Mouse (Mus musculus): ENCODE measurements around the gene Plch2. TPM values are rescaled to one million over a fixed set of nuclear protein-coding genes. Genes with fewer than 3 reads are reported as not detected.
A peak's percentile ranks its signal among the peaks of the same experiment; 100 is the strongest.

Gene Plch2
- polyA plus RNA-seq, 1 experiment from 2014 or later: 1.8 TPM

- no peaks in the 10 kb centered on the region for H3K36me3 ChIP-seq
- no peaks in the 10 kb centered on the region for H3K9me3 ChIP-seq (replicated peaks)
- no peak for DNase-seq (ENCODE audit: low spot score)
- peaks cover 10% of the 10 kb centered on the region; the same call in 1 of the 2 replicates for H3K27me3 ChIP-seq (ENCODE audit: low read depth, poor library complexity, severe bottlenecking)
- 52% methylated on average over 8 of the region's 8 CpGs for WGBS
- H3K4me1 ChIP-seq: peaks cover 30% of the 10 kb centered on the region
- H3K27ac ChIP-seq: 0 out of 2 replicates have a peak overlapping the region, but pooled peaks have one; percentile 3
- H3K4me3 ChIP-seq: no peak overlapping the region
Observed at GRCm38 (mm10) chr4:154996572-154997154, 59.9 kb downstream of the Plch2 start.

DNA sequence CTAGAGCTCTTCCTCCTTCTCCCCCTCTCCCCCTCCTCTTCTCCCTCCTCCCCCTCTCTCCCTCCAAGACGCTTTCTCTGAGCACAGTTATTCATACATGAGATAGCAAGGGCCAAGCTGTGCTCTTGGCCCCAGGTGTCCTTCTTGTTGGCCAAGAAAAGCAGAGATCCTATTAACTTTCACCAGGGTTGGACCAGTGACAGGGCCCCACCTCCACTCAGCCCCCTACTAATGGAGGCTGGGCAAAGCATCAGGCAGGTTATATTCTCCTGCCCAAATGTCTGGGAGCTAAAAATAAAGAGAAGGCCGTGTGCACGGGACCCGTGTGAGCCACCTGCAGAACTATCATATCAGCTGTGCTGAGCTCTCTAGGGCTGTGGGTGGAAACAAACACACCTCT lies 61.7 kb downstream of the Plch2 start:
- H3K9me3 ChIP-seq (replicated peaks): no peaks in the 10 kb centered on the region
- DNase-seq (ENCODE audit: low spot score): no peak
- H3K4me3 ChIP-seq: no peak overlapping the region
- H3K27ac ChIP-seq: no peak overlapping the region
- 84% methylated on average over 4 of the region's 4 CpGs for WGBS
- peaks cover 10% of the 10 kb centered on the region; the same call in 1 of the 2 replicates for H3K27me3 ChIP-seq (ENCODE audit: low read depth, poor library complexity, severe bottlenecking)
- H3K4me1 ChIP-seq: peaks cover 25% of the 10 kb centered on the region
- H3K36me3 ChIP-seq: no peaks in the 10 kb centered on the region

DNA sequence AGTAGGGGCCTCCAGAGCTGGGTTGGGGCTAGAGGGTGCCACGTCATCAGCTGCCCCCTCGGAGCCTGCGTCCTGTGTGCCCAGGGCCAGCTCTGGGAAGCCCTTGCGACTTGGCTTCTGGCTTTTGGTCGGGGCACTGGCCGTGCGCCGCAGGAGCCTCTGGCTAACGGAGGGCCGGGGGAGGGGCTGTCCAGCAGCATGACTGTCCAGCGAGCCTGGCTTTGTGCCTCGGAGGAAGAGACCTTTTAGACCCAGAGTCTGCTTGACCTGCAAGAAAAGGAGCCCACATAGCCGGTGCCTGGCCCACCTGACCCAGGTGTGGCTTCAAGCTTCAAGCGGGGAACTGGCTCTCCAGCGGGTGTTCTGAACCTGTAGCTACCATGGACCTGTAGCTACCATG lies 69.8 kb downstream of the Plch2 start:
- no peak overlapping the region for H3K4me3 ChIP-seq
- H3K27me3 ChIP-seq (ENCODE audit: low read depth, poor library complexity, severe bottlenecking): peaks cover 26% of the 10 kb centered on the region
- H3K27ac ChIP-seq: peak overlapping the region; percentile 76
- WGBS: 81% methylated on average over 15 of the region's 15 CpGs
- no peak for DNase-seq (ENCODE audit: low spot score)
- peaks cover 9% of the 10 kb centered on the region for H3K36me3 ChIP-seq
- H3K4me1 ChIP-seq: peaks cover 41% of the 10 kb centered on the region
- no peaks in the 10 kb centered on the region for H3K9me3 ChIP-seq (replicated peaks)

DNA sequence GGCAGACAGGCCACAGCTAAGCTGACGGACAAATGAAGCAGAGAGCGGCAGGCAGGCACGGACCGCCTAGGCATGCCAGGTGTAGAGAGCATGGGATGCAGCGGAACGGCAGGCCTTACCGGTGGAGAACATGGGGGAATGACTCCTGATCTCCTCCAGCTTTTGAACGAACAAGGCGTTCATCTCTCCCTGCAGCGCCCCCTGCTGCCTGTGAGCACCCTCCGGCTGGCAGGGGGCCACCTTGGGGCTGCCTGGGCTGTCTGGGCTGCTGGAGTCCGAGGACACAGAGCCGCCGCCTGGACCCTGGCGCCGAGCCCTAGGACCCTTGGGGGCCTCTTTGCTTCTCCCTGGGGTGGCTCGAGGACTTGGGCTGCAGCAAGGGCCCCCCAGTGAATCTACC lies 70.5 kb downstream of the Plch2 start:
- Histone ChIP-seq H3K4me1 (peaks cover 46% of the 10 kb centered on the region), H3K27ac (peak overlapping the region; percentile 76), H3K9me3 (replicated peaks) (no peaks in the 10 kb centered on the region), H3K27me3 (ENCODE audit: low read depth, poor library complexity, severe bottlenecking) (peaks cover 26% of the 10 kb centered on the region), H3K36me3 (peaks cover 16% of the 10 kb centered on the region), H3K4me3 (peak overlapping the region; percentile 33)
- 15% methylated on average over 17 of the region's 17 CpGs for WGBS
- DNase-seq (ENCODE audit: low spot score): peak; percentile 85

GRCm38 (mm10) chr4:154985151-154985777 lies 71.3 kb downstream of the Plch2 start:
- 86% methylated on average over 5 of the region's 5 CpGs for WGBS
- peak overlapping the region; percentile 76 for H3K27ac ChIP-seq
- DNase-seq (ENCODE audit: low spot score): no peak
- H3K27me3 ChIP-seq (ENCODE audit: low read depth, poor library complexity, severe bottlenecking): peaks cover 26% of the 10 kb centered on the region
- peaks cover 46% of the 10 kb centered on the region for H3K4me1 ChIP-seq
- H3K9me3 ChIP-seq (replicated peaks): no peaks in the 10 kb centered on the region
- no peak overlapping the region for H3K4me3 ChIP-seq
- H3K36me3 ChIP-seq: peaks cover 24% of the 10 kb centered on the region

GRCm38 (mm10) chr4:154983767-154984166 lies 72.8 kb downstream of the Plch2 start:
- H3K36me3 ChIP-seq: peaks cover 39% of the 10 kb centered on the region
- peaks cover 46% of the 10 kb centered on the region for H3K4me1 ChIP-seq
- peak overlapping the region; percentile 32; the same call in 1 of the 2 replicates for H3K27ac ChIP-seq
- peak; percentile 44 for DNase-seq (ENCODE audit: low spot score)
- WGBS: 22% methylated on average over 24 of the region's 24 CpGs
- peaks cover 26% of the 10 kb centered on the region for H3K27me3 ChIP-seq (ENCODE audit: low read depth, poor library complexity, severe bottlenecking)
- no peaks in the 10 kb centered on the region for H3K9me3 ChIP-seq (replicated peaks)
- H3K4me3 ChIP-seq: peak overlapping the region; percentile 16; the same call in 1 of the 2 replicates

GRCm38 (mm10) chr4:154982247-154983120 lies 74.1 kb downstream of the Plch2 start:
- no peak overlapping the region for H3K4me3 ChIP-seq
- peaks cover 52% of the 10 kb centered on the region for H3K36me3 ChIP-seq
- peak overlapping the region; percentile 38; the same call in 1 of the 2 replicates for H3K27ac ChIP-seq
- H3K9me3 ChIP-seq (replicated peaks): no peaks in the 10 kb centered on the region
- H3K27me3 ChIP-seq (ENCODE audit: low read depth, poor library complexity, severe bottlenecking): peaks cover 26% of the 10 kb centered on the region
- 79% methylated on average over 19 of the region's 19 CpGs for WGBS
- peaks cover 46% of the 10 kb centered on the region for H3K4me1 ChIP-seq
- DNase-seq (ENCODE audit: low spot score): no peak

DNA sequence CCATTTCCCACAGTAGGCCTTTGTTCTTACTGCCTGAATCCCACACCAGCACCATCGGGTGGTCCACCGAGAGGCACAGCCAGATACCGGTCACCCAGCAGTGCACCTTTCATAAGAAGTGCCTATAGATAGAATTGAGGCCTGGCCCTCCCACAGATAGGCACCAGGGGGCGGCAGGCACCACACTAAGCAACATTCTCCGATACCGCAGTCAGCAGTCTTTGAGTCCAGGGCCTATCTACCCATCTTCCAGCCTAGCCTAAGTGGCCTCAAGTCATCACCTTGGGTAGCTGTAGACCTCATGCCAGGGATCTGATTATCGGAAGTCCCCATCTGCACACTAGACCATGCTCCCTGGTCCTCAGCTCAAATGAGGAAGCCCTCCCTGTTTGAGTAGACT lies 75.1 kb downstream of the Plch2 start:
- peak; percentile 73 for DNase-seq (ENCODE audit: low spot score)
- H3K9me3 ChIP-seq (replicated peaks): no peaks in the 10 kb centered on the region
- 64% methylated on average over 7 of the region's 7 CpGs for WGBS
- H3K27ac ChIP-seq: no peak overlapping the region
- H3K36me3 ChIP-seq: peaks cover 61% of the 10 kb centered on the region
- peaks cover 40% of the 10 kb centered on the region for H3K4me1 ChIP-seq
- no peak overlapping the region for H3K4me3 ChIP-seq
- H3K27me3 ChIP-seq (ENCODE audit: low read depth, poor library complexity, severe bottlenecking): peaks cover 26% of the 10 kb centered on the region

DNA sequence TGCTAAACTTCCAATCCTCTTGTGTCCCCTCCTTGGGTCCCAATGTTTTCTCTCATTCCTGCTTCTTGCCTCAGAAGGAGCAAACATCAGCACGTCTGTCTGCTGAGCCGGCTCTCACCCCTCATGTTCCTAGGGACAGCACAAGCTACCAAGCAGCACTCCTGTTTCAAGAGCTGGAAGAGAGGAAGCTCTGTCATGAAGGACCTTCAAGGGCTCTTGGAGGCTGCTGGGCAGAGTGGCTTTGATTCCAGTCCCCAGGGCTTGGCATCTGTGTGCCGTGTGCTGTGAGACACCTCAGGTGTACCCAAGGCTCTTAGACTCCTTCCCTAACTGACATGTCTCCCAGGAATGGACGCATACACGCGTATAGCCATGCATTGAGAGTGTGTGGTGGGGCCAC lies 75.5 kb downstream of the Plch2 start:
- Histone ChIP-seq H3K27ac (no peak overlapping the region), H3K36me3 (peaks cover 66% of the 10 kb centered on the region), H3K4me3 (no peak overlapping the region), H3K4me1 (peaks cover 36% of the 10 kb centered on the region), H3K27me3 (ENCODE audit: low read depth, poor library complexity, severe bottlenecking) (peaks cover 23% of the 10 kb centered on the region), H3K9me3 (replicated peaks) (no peaks in the 10 kb centered on the region)
- no peak for DNase-seq (ENCODE audit: low spot score)
- 80% methylated on average over 6 of the region's 6 CpGs for WGBS

DNA sequence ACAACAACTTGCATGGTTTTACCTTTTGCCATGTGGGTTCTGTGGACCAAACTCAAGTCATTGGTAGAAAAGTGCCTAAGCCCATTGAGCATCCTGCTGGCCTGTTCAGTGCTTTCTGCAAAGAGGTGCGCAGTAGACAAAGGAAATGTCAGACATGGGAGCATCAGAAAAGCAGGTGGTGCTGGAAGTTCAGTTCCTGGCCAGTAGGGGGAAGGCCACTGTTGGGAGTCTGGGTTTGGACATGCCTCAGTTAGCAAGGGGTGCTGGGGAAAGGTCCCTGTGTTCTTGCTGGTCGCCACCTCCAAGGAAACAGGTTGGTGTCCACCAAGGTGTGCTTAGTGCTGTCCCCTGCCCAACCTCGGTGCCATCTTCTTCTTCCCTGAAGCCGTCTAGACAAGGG lies 76.5 kb downstream of the Plch2 start:
- Histone ChIP-seq H3K4me1 (peaks cover 26% of the 10 kb centered on the region), H3K4me3 (no peak overlapping the region), H3K36me3 (peaks cover 75% of the 10 kb centered on the region), H3K27me3 (ENCODE audit: low read depth, poor library complexity, severe bottlenecking) (peaks cover 23% of the 10 kb centered on the region), H3K27ac (no peak overlapping the region), H3K9me3 (replicated peaks) (no peaks in the 10 kb centered on the region)
- 96% methylated on average over 4 of the region's 4 CpGs for WGBS
- DNase-seq (ENCODE audit: low spot score): no peak

DNA sequence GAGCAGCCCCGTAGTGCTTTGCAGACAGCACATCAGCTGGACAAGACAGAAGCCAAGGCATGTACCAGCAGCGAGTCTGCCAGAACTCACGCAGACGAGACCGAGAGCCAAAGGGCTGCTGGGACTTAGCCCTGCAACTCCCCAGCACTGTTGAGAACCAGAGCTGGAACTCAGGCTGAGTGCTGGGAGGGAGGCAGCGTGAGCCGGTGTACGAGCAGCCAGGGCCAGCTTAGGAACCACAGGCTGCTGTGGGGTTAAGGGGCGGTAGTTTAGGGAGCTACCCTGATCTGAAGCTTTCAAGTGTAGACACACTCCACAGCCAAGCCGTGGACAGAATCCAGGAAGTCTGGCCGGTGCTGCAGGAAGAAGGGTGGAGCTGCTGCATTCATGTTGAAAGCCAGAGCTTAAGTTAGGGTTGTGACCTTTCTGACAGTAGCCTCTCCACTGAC lies 82.4 kb downstream of the Plch2 start:
- WGBS: 92% methylated on average over 11 of the region's 11 CpGs
- Histone ChIP-seq H3K4me1 (no peaks in the 10 kb centered on the region), H3K9me3 (replicated peaks) (no peaks in the 10 kb centered on the region), H3K27ac (no peak overlapping the region), H3K27me3 (ENCODE audit: low read depth, poor library complexity, severe bottlenecking) (no peaks in the 10 kb centered on the region), H3K4me3 (no peak overlapping the region), H3K36me3 (peaks cover 100% of the 10 kb centered on the region)
- no peak for DNase-seq (ENCODE audit: low spot score)

DNA sequence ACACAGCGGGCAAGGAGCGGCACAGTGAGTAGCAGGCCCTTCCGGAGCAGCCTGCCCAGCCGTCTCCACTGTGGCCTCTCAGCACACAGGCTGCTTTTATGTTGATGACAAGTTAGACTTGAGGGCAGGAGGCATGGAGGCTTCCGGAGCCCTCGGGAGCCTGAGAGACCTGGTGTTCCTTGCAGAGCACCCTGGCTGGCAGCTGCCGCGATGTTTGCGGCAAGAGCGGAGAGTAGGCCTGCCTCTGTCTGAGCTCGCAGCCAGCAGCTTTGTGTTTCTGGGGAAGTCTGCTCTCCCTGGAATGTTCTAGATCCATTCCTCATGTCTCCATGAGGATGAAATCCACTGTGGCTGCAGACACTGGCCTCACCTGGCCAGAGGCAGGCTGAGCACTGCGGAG lies 84.0 kb downstream of the Plch2 start:
- Histone ChIP-seq H3K4me3 (no peak overlapping the region), H3K27me3 (ENCODE audit: low read depth, poor library complexity, severe bottlenecking) (no peaks in the 10 kb centered on the region), H3K9me3 (replicated peaks) (no peaks in the 10 kb centered on the region), H3K36me3 (peaks cover 98% of the 10 kb centered on the region), H3K27ac (no peak overlapping the region), H3K4me1 (no peaks in the 10 kb centered on the region)
- DNase-seq (ENCODE audit: low spot score): no peak
- 98% methylated on average over 12 of the region's 12 CpGs for WGBS

DNA sequence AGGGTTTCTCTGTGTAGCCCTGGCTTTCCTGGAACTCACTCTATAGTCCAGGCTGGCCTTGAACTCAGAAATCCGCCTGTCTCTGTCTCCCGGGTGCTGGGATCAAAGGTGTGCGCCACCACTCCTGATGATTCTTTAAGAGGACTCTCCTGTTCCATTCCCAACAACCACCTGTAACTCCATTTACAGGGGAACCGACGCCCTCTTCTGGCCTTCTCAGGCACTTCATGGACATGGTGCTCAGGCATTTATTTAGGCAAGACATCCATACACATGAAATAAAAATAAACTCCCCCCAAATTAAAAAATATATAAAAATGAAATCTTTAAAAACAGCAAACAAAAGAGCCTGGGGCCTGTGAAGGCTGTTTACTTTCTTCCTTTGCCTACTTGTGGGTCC lies 89.4 kb downstream of the Plch2 start:
- DNase-seq (ENCODE audit: low spot score): no peak

More for the DNA sequence above, 89.4 kb downstream of the Plch2 start:
- Histone ChIP-seq H3K36me3 (peaks cover 61% of the 10 kb centered on the region), H3K27ac (no peak overlapping the region), H3K9me3 (replicated peaks) (no peaks in the 10 kb centered on the region), H3K27me3 (ENCODE audit: low read depth, poor library complexity, severe bottlenecking) (peaks cover 17% of the 10 kb centered on the region), H3K4me1 (peaks cover 33% of the 10 kb centered on the region), H3K4me3 (no peak overlapping the region)
- 61% methylated on average over 5 of the region's 5 CpGs for WGBS

Measured in limb, embryonic 10.5 days (tissue).